Mouse (Mus musculus) ES-E14 (cell line): ENCODE results near the gene Gars.

Experiments used
- MAFK ChIP-seq: IDR thresholded peaks from 2 replicates; pipeline ENCODE4 v1.6.1; 2014; ENCODE audit warnings: mild to moderate bottlenecking, low read depth, low read length, inconsistent platforms; ENCODE audit not compliant: insufficient read depth
- ZC3H11A ChIP-seq: IDR thresholded peaks from 2 replicates; pipeline ENCODE4 v1.6.1; 2012; ENCODE audit warnings: low read depth, mild to moderate bottlenecking, inconsistent platforms, low read length, borderline replicate concordance

GRCm38 (mm10) chr6:55039446-55039783 lies 1.6 kb downstream of the Gars start:
- TF ChIP-seq ZC3H11A (no peak), MAFK (no peak)
